Mouse (Mus musculus) midbrain, embryonic 13.5 days (tissue): Measurements from ENCODE around the gene Slc29a3. TPM values are rescaled to one million over a fixed set of nuclear protein-coding genes. Genes with fewer than 3 reads are reported as not detected.
"Not testable (repeated sequence)": the region's sequence is repeated elsewhere in the genome, so short reads cannot be mapped to it uniquely, and the experiment has no call there.

Experiments
- ATAC-seq: fragments of 200-750 bp; cut with Nextera tagmentation; 2 replicates; pipeline ENCODE4 v1.8.0; 2017; ENCODE audit warnings: mild to moderate bottlenecking, moderate TSS enrichment, moderate library complexity
- H3K27ac ChIP-seq: fragments of 300-500 bp; sonication (generic); 2 replicates; pipeline ENCODE4 v1.5.1; 2015; ENCODE audit warnings: inconsistent platforms, mild to moderate bottlenecking, moderate library complexity
- H3K27me3 ChIP-seq: fragments of 300-500 bp; sonication (generic); 2 replicates; pipeline ENCODE4 v1.6.1; 2015; ENCODE audit warnings: mild to moderate bottlenecking, inconsistent platforms
- H3K36me3 ChIP-seq: fragments of 300-500 bp; sonication (generic); 2 replicates; pipeline ENCODE4 v1.6.1; 2015; ENCODE audit warnings: mild to moderate bottlenecking, inconsistent platforms
- H3K4me1 ChIP-seq: fragments of 300-500 bp; sonication (generic); replicated peaks from 2 replicates; pipeline ENCODE4 v1.6.1; 2015; ENCODE audit warnings: inconsistent platforms
- H3K4me2 ChIP-seq: fragments of 300-500 bp; sonication (generic); replicated peaks from 2 replicates; pipeline ENCODE4 v1.6.1; 2015; ENCODE audit warnings: moderate library complexity, mild to moderate bottlenecking, inconsistent platforms
- H3K4me3 ChIP-seq: fragments of 300-500 bp; sonication (generic); replicated peaks from 2 replicates; pipeline ENCODE4 v1.5.1; 2015; ENCODE audit warnings: mild to moderate bottlenecking, inconsistent platforms
- H3K9ac ChIP-seq: fragments of 300-500 bp; sonication (generic); replicated peaks from 2 replicates; pipeline ENCODE4 v1.6.1; 2015; ENCODE audit warnings: mild to moderate bottlenecking, inconsistent platforms
- H3K9me3 ChIP-seq: fragments of 300-500 bp; sonication (generic); 2 replicates; pipeline ENCODE4 v1.6.1; 2016; ENCODE audit warnings: mild to moderate bottlenecking, inconsistent platforms
- WGBS: fragments of 180-500 bp; shearing (Covaris S2); methylation state at CpG from one replicate; pipeline ENCODE4 v1.1.7; 2015; 5-methylcytosine and 5-hydroxymethylcytosine counted together
- polyA plus RNA-seq: library from polyadenylated mRNA; unstranded; fragments of >200 nt; fragmentation: Nextera tagmentation; extraction: Ambion mirVana; gene quantifications from 2 replicates; pipeline ENCODE4 v1.2.1, GENCODE M21; 2015

Slc29a3 gene
- polyA plus RNA-seq, 1 experiment from 2014 or later: 10.3 TPM

DNA sequence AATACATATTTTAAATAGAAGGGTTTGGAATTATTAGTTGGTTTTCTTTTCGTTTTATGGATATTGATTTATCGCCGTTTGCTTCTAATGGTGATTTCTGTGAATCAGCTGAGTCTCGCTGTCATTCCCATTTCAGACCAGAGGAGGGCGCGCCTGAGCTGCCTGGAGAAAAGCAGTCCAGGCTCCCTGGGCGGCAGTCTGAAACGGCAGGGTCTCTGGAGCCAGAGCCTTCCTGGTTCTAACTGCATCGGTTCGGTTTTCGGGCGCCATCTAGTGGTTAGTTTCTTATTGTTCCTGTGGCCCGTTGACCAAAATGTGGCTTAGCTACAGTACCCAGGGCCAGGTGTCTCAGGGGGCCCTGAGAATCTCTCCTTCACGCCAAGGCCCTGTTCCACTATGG is 7.8 kb upstream of the Slc29a3 start:
- no peak overlapping the region for H3K4me2 ChIP-seq
- H3K27me3 ChIP-seq: 0 out of 2 replicates have a peak, but pooled peaks cover 6% of the 10 kb centered on the region
- ATAC-seq: peak; percentile 88
- no peak overlapping the region for H3K4me3 ChIP-seq
- WGBS: 5% methylated on average over 14 of the region's 14 CpGs
- no peaks in the 10 kb centered on the region for H3K4me1 ChIP-seq
- no peak overlapping the region for H3K9ac ChIP-seq
- H3K36me3 ChIP-seq: no peaks in the 10 kb centered on the region
- no peak overlapping the region; the same call in 1 of the 2 replicates for H3K27ac ChIP-seq
- no peaks in the 10 kb centered on the region for H3K9me3 ChIP-seq

DNA sequence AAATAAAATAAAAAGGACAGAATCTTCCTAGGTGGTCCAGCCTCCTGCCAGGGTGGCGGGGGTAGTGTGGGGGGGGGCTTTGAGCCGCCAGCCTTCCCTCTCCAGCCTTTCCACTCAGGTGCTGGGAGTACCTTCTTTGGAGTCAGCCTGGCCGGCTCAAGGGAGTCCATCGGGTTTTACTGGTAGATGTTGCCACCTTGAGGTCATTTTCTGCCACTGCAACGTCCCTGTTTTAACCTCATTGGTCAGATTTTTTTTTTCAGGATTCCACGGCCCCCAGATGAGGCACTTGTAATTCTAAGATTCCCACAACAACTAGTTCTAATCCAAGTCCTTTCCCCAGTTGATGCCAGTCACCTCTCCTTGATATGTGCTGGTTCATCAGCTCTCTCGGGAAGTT is 4.4 kb upstream of the Slc29a3 start:
- Histone ChIP-seq H3K9ac (no peak overlapping the region), H3K9me3 (no peaks in the 10 kb centered on the region), H3K27me3 (0 out of 2 replicates have a peak, but pooled peaks cover 6% of the 10 kb centered on the region), H3K4me3 (no peak overlapping the region), H3K36me3 (no peaks in the 10 kb centered on the region), H3K4me1 (peaks cover 5% of the 10 kb centered on the region), H3K4me2 (no peak overlapping the region), H3K27ac (no peak overlapping the region)
- no peak for ATAC-seq
- WGBS: 6% methylated on average over 7 of the region's 7 CpGs

DNA sequence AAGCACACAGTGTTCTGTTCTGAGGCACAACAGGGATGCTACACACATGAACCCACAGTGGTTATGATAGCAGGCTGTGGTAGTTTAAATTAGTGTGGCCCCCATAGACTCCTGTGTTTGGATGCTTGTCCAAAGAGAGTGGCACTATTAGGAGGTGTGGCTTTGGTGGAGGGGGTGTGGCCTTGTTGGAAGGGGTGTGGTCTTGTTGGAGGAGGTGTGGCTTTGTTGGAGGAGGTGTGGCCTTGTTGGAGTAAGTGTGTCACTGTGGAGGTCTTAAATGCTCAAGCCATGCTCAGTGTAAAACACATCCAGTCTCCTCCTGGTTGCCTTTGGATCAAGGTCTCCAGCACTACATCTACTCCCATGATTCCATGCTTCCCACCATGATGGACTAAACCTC is 3.6 kb upstream of the Slc29a3 start:
- Histone ChIP-seq H3K27ac (no peak overlapping the region), H3K9ac (no peak overlapping the region), H3K36me3 (no peaks in the 10 kb centered on the region), H3K9me3 (no peaks in the 10 kb centered on the region), H3K27me3 (0 out of 2 replicates have a peak, but pooled peaks cover 6% of the 10 kb centered on the region), H3K4me2 (no peak overlapping the region), H3K4me1 (peaks cover 13% of the 10 kb centered on the region), H3K4me3 (no peak overlapping the region)
- ATAC-seq: no peak

GRCm38 (mm10) chr10:60753941-60754340 is 1.3 kb upstream of the Slc29a3 start:
- 0 out of 2 replicates have a peak, but pooled peaks cover 6% of the 10 kb centered on the region for H3K27me3 ChIP-seq
- no peak overlapping the region for H3K9ac ChIP-seq
- no peak overlapping the region for H3K4me3 ChIP-seq
- H3K36me3 ChIP-seq: peaks cover 6% of the 10 kb centered on the region; the same call in 1 of the 2 replicates
- no peak overlapping the region for H3K27ac ChIP-seq
- whole genome bisulfite sequencing: 75% methylated on average over 8 of the region's 8 CpGs
- H3K4me1 ChIP-seq: peaks cover 25% of the 10 kb centered on the region
- no peak for ATAC-seq
- H3K9me3 ChIP-seq: no peaks in the 10 kb centered on the region
- H3K4me2 ChIP-seq: no peak overlapping the region

GRCm38 (mm10) chr10:60753261-60753660 is 667 bp upstream of the Slc29a3 start:
- Histone ChIP-seq H3K27me3 (0 out of 2 replicates have a peak, but pooled peaks cover 1% of the 10 kb centered on the region), H3K27ac (no peak overlapping the region), H3K9ac (no peak overlapping the region), H3K4me1 (peaks cover 32% of the 10 kb centered on the region), H3K4me3 (no peak overlapping the region), H3K4me2 (no peak overlapping the region), H3K36me3 (peaks cover 11% of the 10 kb centered on the region; the same call in 1 of the 2 replicates), H3K9me3 (no peaks in the 10 kb centered on the region)
- ATAC-seq: no peak
- WGBS: 72% methylated on average over 9 of the region's 9 CpGs

- H3K9ac ChIP-seq: peak overlapping the region; percentile 40; the same call in 1 of the 2 replicates
- H3K27ac ChIP-seq: no peak overlapping the region
- no peaks in the 10 kb centered on the region for H3K27me3 ChIP-seq
- 89% methylated on average over 6 of the region's 6 CpGs for WGBS
- H3K9me3 ChIP-seq: no peaks in the 10 kb centered on the region
- no peak overlapping the region for H3K4me3 ChIP-seq
- ATAC-seq: no peak
- no peak overlapping the region for H3K4me2 ChIP-seq
- peaks cover 50% of the 10 kb centered on the region for H3K4me1 ChIP-seq
- peaks cover 11% of the 10 kb centered on the region; the same call in 1 of the 2 replicates for H3K36me3 ChIP-seq
Measured at GRCm38 (mm10) chr10:60747667-60748212, 4.9 kb downstream of the Slc29a3 start.

DNA sequence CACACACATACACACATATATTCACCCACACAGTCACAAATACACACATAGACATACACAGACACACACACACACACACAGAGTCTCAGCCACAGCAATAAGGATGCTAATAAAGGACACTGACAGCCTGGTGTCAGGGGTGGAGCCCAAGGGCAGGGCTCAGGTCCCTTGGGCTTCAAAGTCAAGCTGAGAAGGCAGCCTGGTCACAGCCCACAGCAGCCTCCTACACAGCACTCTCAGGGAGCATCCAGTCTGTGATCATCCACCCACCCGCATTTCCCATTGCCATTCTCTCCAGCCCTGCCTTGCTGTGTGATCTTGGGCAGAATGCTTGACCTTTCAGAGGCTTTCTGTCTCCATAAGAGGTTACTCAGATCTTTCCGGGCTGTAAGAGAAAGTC is 6.1 kb downstream of the Slc29a3 start:
- 88% methylated on average over 2 of the region's 2 CpGs for WGBS
- ATAC-seq: no peak
- Histone ChIP-seq H3K36me3 (peaks cover 14% of the 10 kb centered on the region; the same call in 1 of the 2 replicates), H3K4me3 (no peak overlapping the region), H3K9me3 (no peaks in the 10 kb centered on the region), H3K27ac (no peak overlapping the region), H3K4me1 (peaks cover 43% of the 10 kb centered on the region), H3K4me2 (no peak overlapping the region), H3K9ac (no peak overlapping the region), H3K27me3 (no peaks in the 10 kb centered on the region)

DNA sequence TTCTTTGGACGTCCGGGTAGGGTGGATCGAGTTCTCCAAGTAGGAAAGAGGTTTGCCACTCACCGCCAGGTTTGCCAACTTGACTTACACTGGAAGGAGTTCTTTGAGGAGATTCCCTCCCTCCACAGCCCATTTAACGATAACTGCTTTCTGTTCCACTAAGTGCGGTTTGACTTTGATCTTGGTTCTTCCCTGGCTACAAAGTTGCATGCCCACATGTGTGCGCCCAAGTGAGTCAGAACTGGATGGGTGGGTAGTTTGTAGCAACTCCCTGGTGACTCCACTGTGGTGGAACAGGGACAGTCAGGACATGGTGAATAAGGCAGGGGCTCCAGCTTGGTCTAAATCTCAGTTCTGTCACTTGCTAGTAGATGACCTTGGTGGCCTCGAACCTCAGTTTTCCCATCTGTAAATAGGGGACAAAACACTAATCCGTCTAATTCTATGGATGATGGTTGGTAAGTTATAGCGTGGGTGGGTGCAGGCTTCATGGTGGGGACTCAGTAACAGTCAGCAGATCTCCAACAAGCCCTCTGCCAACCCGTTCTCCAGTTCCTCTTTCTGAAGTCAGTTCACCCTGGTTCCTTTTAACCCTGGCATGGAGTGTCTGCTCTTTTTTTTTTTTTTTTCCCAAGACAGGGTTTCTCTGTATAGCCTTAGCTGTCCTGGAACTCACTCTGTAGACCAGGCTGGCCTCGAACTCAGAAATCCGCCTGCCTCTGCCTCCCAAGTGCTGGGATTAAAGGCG is 7.9 kb downstream of the Slc29a3 start:
- Histone ChIP-seq H3K4me1 (peaks cover 33% of the 10 kb centered on the region), H3K36me3 (peaks cover 10% of the 10 kb centered on the region; the same call in 1 of the 2 replicates), H3K9ac (no peak overlapping the region), H3K9me3 (no peaks in the 10 kb centered on the region), H3K27me3 (no peaks in the 10 kb centered on the region), H3K27ac (no peak overlapping the region), H3K4me2 (no peak overlapping the region), H3K4me3 (no peak overlapping the region)
- WGBS: 94% methylated on average over 14 of the region's 14 CpGs
- no peak for ATAC-seq

DNA sequence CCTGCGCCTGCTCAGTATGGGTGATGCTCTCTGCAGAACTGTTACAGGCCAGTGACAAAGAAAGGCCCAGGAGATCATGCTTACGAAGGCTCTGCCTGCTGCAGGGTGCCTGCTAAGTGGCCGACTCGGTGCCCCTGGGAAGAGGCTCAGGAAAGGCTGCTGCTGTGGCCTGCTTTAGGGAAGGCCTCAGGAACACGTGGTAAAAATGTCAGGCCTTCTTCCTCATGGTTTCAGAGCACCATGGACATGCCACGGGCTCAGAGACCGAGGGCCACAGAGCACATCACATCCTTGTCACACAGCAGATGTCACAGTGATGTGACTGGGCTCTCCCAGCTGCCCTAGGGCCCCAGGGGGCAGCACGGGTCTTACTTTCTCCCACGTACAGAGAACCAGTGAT is 8.9 kb downstream of the Slc29a3 start:
- WGBS: 57% methylated on average over 9 of the region's 9 CpGs
- H3K27ac ChIP-seq: 0 out of 2 replicates have a peak overlapping the region, but pooled peaks have one; percentile 44
- H3K4me3 ChIP-seq: no peak overlapping the region
- no peaks in the 10 kb centered on the region for H3K27me3 ChIP-seq
- no peak overlapping the region for H3K9ac ChIP-seq
- no peaks in the 10 kb centered on the region for H3K9me3 ChIP-seq
- no peak for ATAC-seq
- H3K4me1 ChIP-seq: peaks cover 25% of the 10 kb centered on the region
- H3K36me3 ChIP-seq: 0 out of 2 replicates have a peak, but pooled peaks cover 6% of the 10 kb centered on the region
- no peak overlapping the region for H3K4me2 ChIP-seq

- Histone ChIP-seq H3K27me3 (no peaks in the 10 kb centered on the region), H3K36me3 (0 out of 2 replicates have a peak, but pooled peaks cover 3% of the 10 kb centered on the region), H3K9ac (no peak overlapping the region), H3K4me3 (no peak overlapping the region), H3K27ac (no peak overlapping the region), H3K9me3 (no peaks in the 10 kb centered on the region), H3K4me1 (peaks cover 18% of the 10 kb centered on the region), H3K4me2 (no peak overlapping the region)
- 87% methylated on average over 6 of the region's 6 CpGs for WGBS
- ATAC-seq: no peak
Measured at GRCm38 (mm10) chr10:60742942-60743341, 9.7 kb downstream of the Slc29a3 start.

DNA sequence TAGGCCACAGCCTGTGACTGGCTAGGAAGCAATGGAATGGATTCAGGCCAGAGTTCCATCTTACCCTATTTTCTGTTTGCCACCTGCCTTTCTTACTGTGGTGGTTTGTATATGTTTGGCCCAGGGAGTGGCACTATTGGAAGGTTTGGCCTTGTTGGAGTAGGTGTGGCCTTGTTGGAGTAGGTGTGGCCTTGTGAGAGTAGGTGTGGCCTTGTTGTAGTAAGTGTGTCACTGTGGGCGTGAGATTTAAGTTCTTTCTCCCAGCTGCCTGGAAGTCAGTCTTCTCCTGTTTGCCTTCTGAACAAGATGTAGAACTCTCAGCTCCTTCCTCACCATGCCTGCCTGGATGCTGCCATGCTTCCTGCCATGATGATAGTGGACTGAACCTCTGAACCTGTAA is 10.3 kb downstream of the Slc29a3 start:
- not testable (repeated sequence) for ATAC-seq

GRCm38 (mm10) chr10:60741435-60741834 is 11.2 kb downstream of the Slc29a3 start:
- no peak for ATAC-seq
- Histone ChIP-seq H3K27me3 (no peaks in the 10 kb centered on the region), H3K9me3 (no peaks in the 10 kb centered on the region), H3K4me3 (no peak overlapping the region), H3K4me1 (peaks cover 3% of the 10 kb centered on the region), H3K27ac (no peak overlapping the region), H3K36me3 (0 out of 2 replicates have a peak, but pooled peaks cover 7% of the 10 kb centered on the region), H3K9ac (no peak overlapping the region), H3K4me2 (no peak overlapping the region)
- 80% methylated on average over 7 of the region's 7 CpGs for WGBS

More for the DNA sequence above, 10.3 kb downstream of the Slc29a3 start:
- H3K4me1 ChIP-seq: peaks cover 12% of the 10 kb centered on the region
- not testable (repeated sequence) for H3K9me3 ChIP-seq, H3K27ac ChIP-seq, H3K4me2 ChIP-seq, H3K27me3 ChIP-seq, H3K9ac ChIP-seq, H3K36me3 ChIP-seq, H3K4me3 ChIP-seq
- WGBS: 78% methylated on average over 1 of the region's 1 CpGs
